Mouse (Mus musculus) hindbrain, embryonic 14.5 days (tissue): ENCODE data around the gene Cbln1. TPM values are rescaled to one million over a fixed set of nuclear protein-coding genes. Genes with fewer than 3 reads are reported as not detected.
A peak's percentile ranks its signal among the peaks of the same experiment; 100 is the strongest.

Experiments used
- ATAC-seq: fragments of 200-750 bp; cut with Nextera tagmentation; 2 replicates; pipeline ENCODE4 v1.8.0; 2017; ENCODE audit warnings: moderate number of reproducible peaks, mild to moderate bottlenecking, moderate TSS enrichment, moderate library complexity; ENCODE audit not compliant: low FRiP score
- DNase-seq: peaks from one replicate; pipeline ENCODE4 v3.0.0-alpha.2; 2015; ENCODE audit warnings: low spot score
- H3K27ac ChIP-seq: fragments of 300-500 bp; sonication (generic); 2 replicates; pipeline ENCODE4 v1.5.1; 2014; ENCODE audit warnings: mild to moderate bottlenecking, moderate library complexity
- H3K27me3 ChIP-seq: fragments of 300-500 bp; sonication (generic); 2 replicates; pipeline ENCODE4 v1.6.1; 2014; ENCODE audit warnings: mild to moderate bottlenecking, low read length, mixed read lengths; ENCODE audit not compliant: control insufficient read depth, insufficient read depth
- H3K36me3 ChIP-seq: fragments of 300-500 bp; sonication (generic); replicated peaks from 2 replicates; pipeline ENCODE4 v1.6.1; 2014; ENCODE audit not compliant: control insufficient read depth, insufficient read depth
- H3K4me1 ChIP-seq: fragments of 300-500 bp; sonication (generic); replicated peaks from 2 replicates; pipeline ENCODE4 v1.6.1; 2014; ENCODE audit warnings: antibody characterized with exemption, low read length, mixed read lengths; ENCODE audit not compliant: control insufficient read depth, insufficient read depth
- H3K4me2 ChIP-seq: fragments of 300-500 bp; sonication (generic); replicated peaks from 2 replicates; pipeline ENCODE4 v1.6.1; 2014; ENCODE audit warnings: mild to moderate bottlenecking, moderate library complexity
- H3K4me3 ChIP-seq: fragments of 300-500 bp; sonication (generic); replicated peaks from 2 replicates; pipeline ENCODE4 v1.5.1; 2014; ENCODE audit warnings: mild to moderate bottlenecking, low read length
- H3K9ac ChIP-seq: fragments of 300-500 bp; sonication (generic); 2 replicates; pipeline ENCODE4 v1.6.1; 2014
- H3K9me3 ChIP-seq: fragments of 300-500 bp; sonication (generic); 2 replicates; pipeline ENCODE4 v1.6.1; 2016; ENCODE audit warnings: low read length; ENCODE audit not compliant: control insufficient read depth
- WGBS: fragments of 180-500 bp; shearing (Covaris S2); extraction: QIAGEN DNeasy Blood & Tissue Kit; methylation state at CpG from one replicate; pipeline ENCODE4 v1.1.7; 2014; 5-methylcytosine and 5-hydroxymethylcytosine counted together
- polyA plus RNA-seq: library from polyadenylated mRNA; unstranded; fragments of >200 nt; fragmentation: Nextera tagmentation; extraction: Ambion mirVana; gene quantifications from 2 replicates; pipeline ENCODE4 v1.2.1, GENCODE M21; 2014

The Cbln1 gene
- polyA plus RNA-seq, 1 experiment from 2014 or later = 38.0 TPM

DNA sequence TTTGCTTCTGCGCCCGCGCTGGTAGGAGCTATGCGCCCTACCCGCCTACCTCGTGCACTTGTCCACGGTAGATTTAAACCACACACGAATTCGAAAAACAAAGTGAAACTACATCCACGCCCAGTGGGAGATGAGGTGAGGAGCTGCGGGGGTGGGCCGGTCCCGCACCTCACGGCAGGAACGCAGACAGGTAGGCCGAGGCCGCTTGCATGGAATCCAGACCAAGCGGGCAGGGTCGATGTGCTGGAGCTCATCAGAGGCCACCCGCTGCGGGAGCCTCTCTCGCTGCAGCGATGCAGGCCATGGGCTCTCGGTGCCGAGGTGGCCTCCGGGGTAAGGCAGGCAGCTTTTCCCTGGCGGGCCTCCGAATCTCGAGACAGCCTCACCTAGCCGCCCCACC lies 905 bp upstream of the Cbln1 start:
- Histone ChIP-seq H3K9ac (peak overlapping the region; percentile 59), H3K27me3 (peaks cover 47% of the 10 kb centered on the region), H3K4me1 (peaks cover 33% of the 10 kb centered on the region), H3K27ac (peak overlapping the region; percentile 66), H3K4me3 (peak overlapping the region; percentile 71), H3K4me2 (peak overlapping the region; percentile 84), H3K9me3 (no peaks in the 10 kb centered on the region), H3K36me3 (no peaks in the 10 kb centered on the region)
- under 1% methylated on average over 29 of the region's 30 CpGs for WGBS
- no peak for ATAC-seq
- DNase-seq = no peak

DNA sequence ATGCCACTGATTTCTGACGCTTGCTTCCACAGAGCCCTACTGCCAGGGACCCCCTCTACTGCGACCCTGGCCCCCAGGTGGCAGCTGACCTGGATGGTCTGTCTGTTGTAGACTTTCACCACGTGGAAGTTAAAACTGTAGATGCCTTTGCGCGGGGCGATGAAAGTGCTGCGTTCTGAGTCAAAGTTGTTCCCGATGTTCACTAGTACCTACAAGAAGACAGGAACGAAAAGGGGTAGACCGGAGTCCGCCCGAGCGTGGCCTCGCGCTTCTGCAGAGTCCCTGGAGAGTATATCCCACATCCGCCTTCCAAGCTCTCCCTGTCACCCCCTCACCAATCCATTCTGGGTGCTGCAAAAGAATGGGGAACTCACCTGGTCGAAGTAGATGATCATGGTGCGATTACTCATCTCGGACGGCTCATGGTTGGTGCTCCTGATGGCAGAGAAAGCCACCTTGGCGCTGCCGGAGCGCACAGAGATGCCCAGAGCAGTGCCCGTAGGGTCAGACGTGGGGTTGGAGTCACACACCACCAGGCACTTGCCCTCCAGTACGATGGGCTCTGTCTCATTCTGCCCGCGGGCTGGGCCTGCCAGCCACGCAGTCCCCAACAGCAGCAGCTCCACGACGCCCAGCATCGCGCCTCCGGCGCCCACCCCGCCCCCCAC lies 672 bp downstream of the Cbln1 start:
- Histone ChIP-seq H3K4me3 (peak overlapping the region; percentile 71), H3K27ac (peak overlapping the region; percentile 86), H3K4me2 (peak overlapping the region; percentile 84), H3K27me3 (peaks cover 62% of the 10 kb centered on the region), H3K9ac (peak overlapping the region; percentile 74), H3K4me1 (peaks cover 30% of the 10 kb centered on the region), H3K36me3 (no peaks in the 10 kb centered on the region), H3K9me3 (no peaks in the 10 kb centered on the region)
- DNase-seq (no peak), ATAC-seq (no peak; the same call in 1 of the 2 replicates)
- under 1% methylated on average over 33 of the region's 36 CpGs for WGBS

DNA sequence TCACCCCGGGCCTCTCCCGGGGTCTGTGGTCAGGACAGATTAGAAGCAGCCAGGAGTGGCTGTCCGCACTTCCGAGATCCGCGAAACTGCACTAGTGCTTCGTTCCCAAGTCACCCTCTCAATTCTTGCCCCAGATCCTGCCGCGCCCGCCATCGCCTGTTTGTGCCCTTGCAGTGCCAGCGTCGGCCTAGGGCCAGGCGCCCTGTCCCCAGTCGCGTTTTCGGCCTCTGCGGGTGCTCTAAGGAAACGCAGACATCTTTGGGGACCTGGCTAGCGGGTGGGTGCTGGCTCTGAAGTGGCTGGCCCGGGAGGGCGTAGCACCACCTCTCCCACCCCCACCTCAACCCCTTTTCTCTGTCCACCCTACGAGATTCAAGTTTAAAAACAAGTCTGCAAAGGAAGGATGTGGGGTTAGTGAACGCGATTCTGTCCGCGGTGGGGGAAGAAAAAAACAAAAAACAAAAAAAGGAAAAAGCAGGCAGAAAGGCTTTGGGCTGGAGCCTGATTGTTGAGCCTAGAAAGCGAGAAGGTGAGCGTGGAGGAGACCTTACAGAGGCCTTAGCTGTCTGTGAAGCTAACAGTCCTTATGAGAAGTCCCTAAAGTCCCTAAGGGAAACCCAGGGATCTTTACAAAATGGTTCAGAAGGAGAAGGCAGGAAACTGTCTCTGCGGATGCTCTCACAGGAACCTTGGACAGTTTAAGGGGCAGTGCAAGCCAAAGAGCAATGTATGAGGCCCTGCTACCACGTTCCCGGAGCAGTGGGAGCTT lies 1.4 kb downstream of the Cbln1 start:
- peak overlapping the region; percentile 86 for H3K27ac ChIP-seq
- WGBS = under 1% methylated on average over 32 of the region's 32 CpGs
- H3K27me3 ChIP-seq = peaks cover 65% of the 10 kb centered on the region
- DNase-seq (no peak), ATAC-seq (no peak)
- H3K4me1 ChIP-seq = peaks cover 30% of the 10 kb centered on the region
- peak overlapping the region; percentile 84 for H3K4me2 ChIP-seq
- peak overlapping the region; percentile 74 for H3K9ac ChIP-seq
- peak overlapping the region; percentile 71 for H3K4me3 ChIP-seq
- no peaks in the 10 kb centered on the region for H3K9me3 ChIP-seq
- H3K36me3 ChIP-seq = no peaks in the 10 kb centered on the region

DNA sequence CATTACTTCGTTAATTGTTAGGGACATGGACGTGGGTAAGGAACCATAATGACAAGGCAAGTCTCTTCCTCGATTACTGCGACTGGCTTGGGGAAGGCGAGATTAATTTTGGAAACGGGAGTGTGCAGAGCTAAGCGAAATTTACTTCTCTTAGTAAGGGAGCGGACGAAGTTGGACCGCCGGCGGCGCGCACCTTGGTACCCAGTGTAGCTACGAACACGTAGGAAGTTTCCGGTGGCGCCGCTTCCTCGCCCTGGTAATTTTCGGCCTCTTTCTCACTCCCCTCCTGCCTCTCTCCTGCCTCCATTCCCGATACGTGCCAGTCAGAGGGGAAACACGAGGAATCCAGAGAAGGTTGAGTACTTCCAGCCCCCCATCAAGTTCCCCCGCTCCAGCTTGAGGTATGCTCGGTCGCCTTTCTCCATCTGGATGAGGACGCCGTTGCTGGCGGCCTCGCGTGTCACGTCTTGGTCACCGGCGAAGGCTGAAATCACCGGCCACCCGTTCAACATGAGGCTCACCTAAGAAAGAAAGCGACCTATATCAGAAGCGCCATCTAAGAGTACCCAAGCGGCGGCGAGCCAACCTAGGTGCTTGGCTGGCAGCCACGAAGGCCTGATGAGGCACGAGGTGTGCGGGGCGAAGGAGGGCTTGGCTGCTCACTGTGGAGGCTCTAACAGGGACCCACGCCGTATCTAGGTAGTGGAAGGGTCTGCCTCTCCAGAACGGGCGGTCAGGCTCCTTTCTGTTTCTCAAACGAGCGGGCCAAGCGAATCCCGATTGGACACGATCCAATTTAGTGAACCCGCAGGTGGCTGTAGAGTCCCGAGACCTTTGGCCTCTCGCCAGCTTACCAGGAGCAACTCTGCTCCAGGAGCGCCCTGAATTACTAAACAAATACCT lies 2.2 kb downstream of the Cbln1 start:
- under 1% methylated on average over 59 of the region's 59 CpGs for WGBS
- H3K27ac ChIP-seq = peak overlapping the region; percentile 86
- peaks cover 73% of the 10 kb centered on the region for H3K27me3 ChIP-seq
- peak overlapping the region; percentile 84 for H3K4me2 ChIP-seq
- no peaks in the 10 kb centered on the region for H3K36me3 ChIP-seq
- no peaks in the 10 kb centered on the region for H3K9me3 ChIP-seq
- peak overlapping the region; percentile 71 for H3K4me3 ChIP-seq
- DNase-seq = peak; percentile 49
- no peak for ATAC-seq
- H3K4me1 ChIP-seq = peaks cover 27% of the 10 kb centered on the region
- peak overlapping the region; percentile 74 for H3K9ac ChIP-seq

DNA sequence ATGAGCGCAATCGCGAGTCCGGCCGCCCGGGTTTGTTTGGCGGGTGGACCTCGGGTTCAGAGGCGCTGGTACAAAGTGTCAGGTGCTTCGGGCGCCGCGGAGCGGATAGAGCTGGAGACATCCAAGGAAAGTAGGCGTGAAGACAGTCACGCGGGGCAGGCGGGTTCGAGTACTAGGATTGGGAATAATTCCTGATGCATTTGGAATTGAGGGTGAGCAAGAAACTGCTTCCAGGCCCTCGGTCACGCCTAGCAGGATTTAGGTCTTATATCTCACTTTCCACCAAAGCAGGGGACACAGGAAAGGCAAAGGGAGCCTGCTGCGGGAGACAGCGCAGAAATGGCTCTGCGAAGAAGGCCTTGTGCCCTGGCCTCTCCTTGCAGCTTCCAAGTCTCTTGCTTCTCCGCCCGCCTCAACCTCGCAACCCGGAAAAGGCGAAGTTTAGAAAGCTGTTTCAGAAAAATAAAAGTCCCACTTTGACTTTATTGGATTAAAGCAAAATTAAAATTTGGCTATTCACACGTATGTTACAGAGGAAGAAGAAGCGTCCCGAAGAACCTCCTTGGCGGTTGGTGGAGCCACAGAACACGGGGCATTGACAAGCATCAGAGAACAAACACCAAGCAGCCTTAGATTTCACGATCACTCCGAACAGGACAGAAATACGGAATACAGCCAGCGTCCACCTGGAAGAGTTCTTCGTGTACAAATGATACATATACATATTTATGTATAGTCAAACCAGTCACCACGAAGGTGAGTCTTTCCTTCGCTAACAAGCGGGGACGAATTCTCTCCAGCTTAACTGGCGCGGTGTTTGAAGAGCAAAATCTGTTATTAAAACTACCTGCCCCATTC lies 3.2 kb downstream of the Cbln1 start:
- 4% methylated on average over 45 of the region's 45 CpGs for WGBS
- Histone ChIP-seq H3K9me3 (no peaks in the 10 kb centered on the region), H3K27ac (peak overlapping the region; percentile 86), H3K9ac (peak overlapping the region; percentile 74), H3K4me1 (peaks cover 27% of the 10 kb centered on the region), H3K4me2 (peak overlapping the region; percentile 84), H3K36me3 (no peaks in the 10 kb centered on the region), H3K27me3 (peaks cover 74% of the 10 kb centered on the region), H3K4me3 (peak overlapping the region; percentile 71)
- no peak for ATAC-seq
- no peak for DNase-seq

DNA sequence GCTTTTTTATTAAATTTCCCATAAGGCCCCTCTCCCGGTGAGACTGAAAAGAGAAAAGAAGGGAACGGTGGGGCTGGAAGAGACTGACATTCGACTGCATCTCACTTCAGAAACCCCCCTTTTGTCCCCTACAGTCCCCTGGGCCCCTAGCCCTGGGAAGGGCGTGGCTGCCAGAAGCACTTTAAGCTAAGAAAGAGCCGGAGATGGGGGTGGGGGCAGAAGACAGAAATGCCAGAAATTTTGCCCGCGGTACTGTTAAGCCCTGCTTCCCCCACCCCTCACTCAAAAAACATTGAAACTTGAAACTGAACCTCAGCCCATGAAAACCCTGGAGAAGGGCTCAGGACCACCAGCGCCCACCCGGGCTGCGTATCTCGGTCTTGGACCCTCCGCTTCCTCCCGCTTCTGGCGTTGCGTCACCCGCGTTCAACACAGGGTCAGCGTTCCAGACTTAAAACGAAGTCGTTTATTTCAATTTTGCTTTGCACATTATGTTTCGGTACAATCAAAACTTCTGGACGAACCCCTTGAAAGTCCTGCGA lies 3.9 kb downstream of the Cbln1 start:
- WGBS = 1% methylated on average over 23 of the region's 23 CpGs
- Histone ChIP-seq H3K9ac (peak overlapping the region; percentile 74), H3K4me1 (peaks cover 27% of the 10 kb centered on the region), H3K4me3 (peak overlapping the region; percentile 71), H3K36me3 (no peaks in the 10 kb centered on the region), H3K9me3 (no peaks in the 10 kb centered on the region), H3K27me3 (peaks cover 71% of the 10 kb centered on the region), H3K27ac (peak overlapping the region; percentile 39), H3K4me2 (peak overlapping the region; percentile 84)
- ATAC-seq (no peak), DNase-seq (no peak)

DNA sequence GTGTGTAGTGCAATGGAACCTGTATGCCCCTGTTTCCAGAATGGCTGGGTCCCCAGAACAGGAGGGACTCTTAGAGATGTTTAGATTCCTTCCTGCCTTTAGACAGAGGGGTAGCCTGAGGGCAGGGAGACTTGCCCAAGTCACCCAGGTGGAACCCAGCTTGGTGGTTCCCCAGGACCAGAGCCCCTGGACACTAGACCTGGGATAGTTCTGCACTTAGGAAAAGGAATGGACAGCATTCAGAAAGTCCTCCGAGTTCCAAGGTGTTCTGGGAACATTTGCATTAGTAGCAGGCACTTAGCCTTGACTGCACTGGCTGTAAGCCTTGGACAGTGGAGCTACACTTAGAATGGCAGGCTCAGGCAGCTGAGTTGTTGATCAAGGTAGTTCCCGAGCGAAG lies 4.5 kb downstream of the Cbln1 start:
- 21% methylated on average over 3 of the region's 3 CpGs for WGBS
- Histone ChIP-seq H3K4me1 (peaks cover 21% of the 10 kb centered on the region), H3K36me3 (no peaks in the 10 kb centered on the region), H3K4me2 (peak overlapping the region; percentile 84), H3K4me3 (0 out of 2 replicates have a peak overlapping the region, but pooled peaks have one; percentile 71), H3K9ac (peak overlapping the region; percentile 74; the same call in 1 of the 2 replicates), H3K27me3 (peaks cover 67% of the 10 kb centered on the region), H3K9me3 (no peaks in the 10 kb centered on the region), H3K27ac (no peak overlapping the region)
- ATAC-seq = no peak
- no peak for DNase-seq

DNA sequence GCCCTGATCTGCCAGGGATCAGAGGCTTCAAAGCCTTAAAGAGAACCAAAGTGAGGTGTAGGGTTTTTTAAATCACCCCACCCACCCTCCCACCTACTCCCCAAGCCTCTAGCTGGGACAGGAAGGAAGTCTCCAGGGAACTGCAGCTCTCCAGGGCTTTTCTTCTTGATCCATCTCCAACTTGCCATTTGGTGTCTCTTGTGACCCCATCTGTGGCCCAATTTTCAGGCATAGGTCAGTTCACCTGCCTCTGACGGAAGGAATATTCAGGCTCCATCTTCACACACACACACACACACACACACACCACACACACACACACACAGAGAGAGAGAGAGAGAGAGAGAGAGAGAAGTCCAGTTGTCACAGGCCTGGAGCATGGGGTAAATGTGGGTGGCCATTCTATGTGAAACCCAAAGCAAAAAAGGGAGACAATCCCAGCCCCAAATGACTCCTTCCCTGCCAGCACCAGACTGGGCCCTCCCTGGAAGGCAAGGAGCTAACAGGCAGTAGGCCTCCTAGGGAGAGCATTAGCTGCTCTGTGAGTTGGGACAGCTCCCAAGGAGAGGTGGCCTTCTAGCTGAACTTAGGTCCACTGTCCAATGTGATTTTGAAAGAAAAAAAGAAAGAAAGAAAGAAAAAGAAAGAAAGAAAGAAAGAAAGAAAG lies 5.3 kb downstream of the Cbln1 start:
- no peak overlapping the region for H3K9ac ChIP-seq
- no peaks in the 10 kb centered on the region for H3K36me3 ChIP-seq
- peaks cover 67% of the 10 kb centered on the region for H3K27me3 ChIP-seq
- ATAC-seq (no peak), DNase-seq (no peak)
- 41% methylated on average over 1 of the region's 1 CpGs for WGBS
- H3K4me1 ChIP-seq = peaks cover 20% of the 10 kb centered on the region
- no peaks in the 10 kb centered on the region for H3K9me3 ChIP-seq
- peak overlapping the region; percentile 84; the same call in 1 of the 2 replicates for H3K4me2 ChIP-seq
- no peak overlapping the region for H3K27ac ChIP-seq
- no peak overlapping the region for H3K4me3 ChIP-seq
